Mouse (Mus musculus) kidney, embryonic 16.5 days (tissue): Measurements from ENCODE around the gene Gng12. TPM values are rescaled to one million over a fixed set of nuclear protein-coding genes. Genes with fewer than 3 reads are reported as not detected.

Experiments
- ATAC-seq: fragments of 200-750 bp; cut with Nextera tagmentation; 2 replicates; pipeline ENCODE4 v1.8.0; 2017; ENCODE audit warnings: moderate TSS enrichment; ENCODE audit not compliant: low FRiP score, low TSS enrichment
- H3K27ac ChIP-seq: fragments of 300-500 bp; sonication (generic); 2 replicates; pipeline ENCODE4 v1.5.1; 2014; ENCODE audit warnings: low read length
- H3K27me3 ChIP-seq: fragments of 300-500 bp; sonication (generic); 2 replicates; pipeline ENCODE4 v1.6.1; 2014; ENCODE audit warnings: low read length, control low read depth, mixed read lengths; ENCODE audit not compliant: insufficient read depth
- H3K36me3 ChIP-seq: fragments of 300-500 bp; sonication (generic); 2 replicates; pipeline ENCODE4 v1.6.1; 2014; ENCODE audit warnings: low read length, control low read depth, mixed read lengths; ENCODE audit not compliant: insufficient read depth
- H3K4me1 ChIP-seq: fragments of 300-500 bp; sonication (generic); 2 replicates; pipeline ENCODE4 v1.6.1; 2014; ENCODE audit warnings: low read length, control low read depth, mixed read lengths; ENCODE audit not compliant: insufficient read depth
- H3K4me2 ChIP-seq: fragments of 300-500 bp; sonication (generic); replicated peaks from 2 replicates; pipeline ENCODE4 v1.6.1; 2014; ENCODE audit warnings: low read depth, low read length
- H3K4me3 ChIP-seq: fragments of 300-500 bp; sonication (generic); 2 replicates; pipeline ENCODE4 v1.5.1; 2014; ENCODE audit warnings: mild to moderate bottlenecking, low read length
- H3K9ac ChIP-seq: fragments of 300-500 bp; sonication (generic); replicated peaks from 2 replicates; pipeline ENCODE4 v1.6.1; 2014; ENCODE audit warnings: low read length
- H3K9me3 ChIP-seq: fragments of 300-500 bp; sonication (generic); 2 replicates; pipeline ENCODE4 v1.6.1; 2016; ENCODE audit warnings: low read length, control low read depth
- WGBS: fragments of 180-500 bp; shearing (Covaris S2); extraction: QIAGEN DNeasy Blood & Tissue Kit; methylation state at CpG from one replicate; pipeline ENCODE4 v1.1.7; 2014; 5-methylcytosine and 5-hydroxymethylcytosine counted together
- polyA plus RNA-seq: library from polyadenylated mRNA; unstranded; fragments of >200 nt; fragmentation: Nextera tagmentation; extraction: Ambion mirVana; gene quantifications from 2 replicates; pipeline ENCODE4 v1.2.1, GENCODE M21; 2015

Gene Gng12
- polyA plus RNA-seq, 1 experiment from 2014 or later: 111 TPM

DNA sequence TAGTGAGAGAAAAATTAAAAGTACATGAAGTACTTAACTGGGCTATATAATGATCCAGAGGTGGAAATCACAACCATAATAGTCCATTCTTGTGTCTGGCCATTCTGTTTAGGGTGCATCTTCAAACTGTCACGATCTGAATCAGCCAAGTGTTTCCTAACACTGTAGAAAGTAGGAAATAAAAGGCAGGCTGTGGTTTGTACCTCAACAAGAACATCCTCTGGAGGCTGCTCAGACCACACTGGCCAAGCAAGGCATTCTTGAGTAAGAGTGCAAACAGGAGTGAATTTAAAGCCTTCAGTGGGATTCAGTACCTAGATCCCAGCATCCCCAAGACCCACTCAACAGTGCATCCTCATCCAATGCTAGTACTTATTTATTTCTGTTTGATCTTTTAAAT is 1.2 kb upstream of the Gng12 start:
- WGBS: 59% methylated on average over 1 of the region's 1 CpGs
- H3K27me3 ChIP-seq: no peaks in the 10 kb centered on the region
- H3K27ac ChIP-seq: no peak overlapping the region
- H3K9ac ChIP-seq: no peak overlapping the region
- H3K4me2 ChIP-seq: no peak overlapping the region
- no peaks in the 10 kb centered on the region for H3K36me3 ChIP-seq
- H3K4me1 ChIP-seq: peaks cover 11% of the 10 kb centered on the region
- H3K4me3 ChIP-seq: no peak overlapping the region
- no peak for ATAC-seq
- H3K9me3 ChIP-seq: no peaks in the 10 kb centered on the region

DNA sequence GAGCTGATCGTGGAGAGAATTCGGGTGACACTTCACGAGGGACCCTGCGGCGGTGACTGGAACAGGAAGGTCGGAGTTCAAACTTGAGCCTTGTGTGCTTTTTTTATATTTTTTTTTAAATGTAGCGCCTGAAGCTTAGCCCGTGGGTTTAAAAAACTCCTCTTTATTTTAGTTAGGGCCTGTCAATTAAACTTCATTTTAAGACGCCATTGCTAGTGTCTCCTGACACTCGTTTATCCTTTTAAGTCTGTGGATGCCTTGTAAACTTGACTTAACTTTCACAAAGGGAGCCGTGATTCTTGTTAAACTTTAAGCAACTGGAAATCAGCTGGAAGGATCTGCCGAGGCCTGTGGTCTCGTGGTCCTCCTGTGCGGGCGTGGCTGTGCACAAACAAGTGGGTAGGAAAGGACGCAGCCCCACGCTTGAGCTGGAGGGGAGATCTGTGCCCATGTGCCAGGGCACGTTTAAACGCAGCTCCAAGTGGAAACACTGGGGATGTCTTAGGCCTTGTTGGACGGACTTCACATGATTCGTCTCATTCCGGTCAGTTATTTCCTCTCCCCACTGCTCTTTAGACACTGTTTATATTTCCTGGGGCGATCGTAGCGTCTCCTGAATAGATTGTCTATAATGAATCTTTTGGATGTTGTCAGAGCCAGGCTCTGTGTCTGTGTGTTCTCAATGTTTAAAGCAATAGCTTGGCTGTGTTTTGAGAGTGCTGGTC is 886 bp downstream of the Gng12 start:
- WGBS: under 1% methylated on average over 25 of the region's 25 CpGs
- ATAC-seq: peak; percentile 32; the same call in 1 of the 2 replicates
- no peaks in the 10 kb centered on the region for H3K27me3 ChIP-seq

DNA sequence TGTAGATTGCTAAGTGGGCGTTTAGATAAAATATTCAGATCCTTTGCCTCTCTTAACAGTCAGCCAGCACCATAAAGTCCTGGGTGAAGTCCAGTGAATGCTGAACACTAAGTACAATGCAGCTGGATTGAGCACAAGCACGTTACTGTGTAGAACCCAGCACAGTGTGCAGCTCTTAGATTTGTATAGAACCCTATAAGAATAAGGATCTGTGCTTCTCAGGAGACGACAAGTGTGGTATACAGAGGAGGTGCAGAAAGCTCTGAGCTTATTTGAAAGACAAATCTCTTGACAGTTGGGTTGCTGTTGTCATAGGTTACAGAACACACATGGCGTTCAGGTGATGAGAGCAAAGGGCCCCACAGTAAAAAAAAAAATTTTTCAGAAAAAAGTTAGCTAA is 1.8 kb downstream of the Gng12 start:
- H3K27me3 ChIP-seq: no peaks in the 10 kb centered on the region
- no peak overlapping the region for H3K27ac ChIP-seq
- no peak for ATAC-seq
- peak overlapping the region; percentile 93 for H3K4me3 ChIP-seq
- no peaks in the 10 kb centered on the region for H3K9me3 ChIP-seq
- WGBS: 42% methylated on average over 4 of the region's 4 CpGs
- peak overlapping the region; percentile 75 for H3K4me2 ChIP-seq
- H3K9ac ChIP-seq: peak overlapping the region; percentile 47
- no peaks in the 10 kb centered on the region for H3K36me3 ChIP-seq
- H3K4me1 ChIP-seq: peaks cover 12% of the 10 kb centered on the region

More for the DNA sequence above, 886 bp downstream of the Gng12 start:
- peak overlapping the region; percentile 93 for H3K4me3 ChIP-seq
- H3K4me1 ChIP-seq: peaks cover 11% of the 10 kb centered on the region
- peak overlapping the region; percentile 79 for H3K27ac ChIP-seq
- H3K9me3 ChIP-seq: no peaks in the 10 kb centered on the region
- peak overlapping the region; percentile 75 for H3K4me2 ChIP-seq
- H3K9ac ChIP-seq: peak overlapping the region; percentile 95
- no peaks in the 10 kb centered on the region for H3K36me3 ChIP-seq

DNA sequence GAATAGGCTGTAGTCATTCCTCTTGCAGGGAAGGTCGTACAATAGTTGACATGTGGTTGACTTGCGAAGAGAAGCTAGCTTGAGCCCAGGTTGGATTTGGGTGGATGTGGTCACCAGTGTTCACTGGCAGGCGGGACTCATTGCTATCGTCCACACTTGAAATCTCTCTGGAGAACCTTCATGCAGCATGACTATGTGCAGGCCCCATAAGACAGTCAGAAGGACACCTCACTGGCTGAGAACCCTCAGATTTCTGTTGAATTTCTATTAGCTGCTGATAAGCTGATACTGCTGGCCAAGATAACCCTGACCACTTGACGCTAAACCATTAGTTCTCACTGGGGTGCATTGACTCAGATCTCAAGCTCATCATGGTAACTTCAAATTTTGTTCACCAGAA is 5.7 kb downstream of the Gng12 start:
- H3K36me3 ChIP-seq: no peaks in the 10 kb centered on the region
- no peaks in the 10 kb centered on the region for H3K9me3 ChIP-seq
- WGBS: 93% methylated on average over 5 of the region's 5 CpGs
- no peak overlapping the region for H3K27ac ChIP-seq
- no peak overlapping the region for H3K4me3 ChIP-seq
- H3K4me1 ChIP-seq: peaks cover 21% of the 10 kb centered on the region
- no peaks in the 10 kb centered on the region for H3K27me3 ChIP-seq
- no peak overlapping the region for H3K9ac ChIP-seq
- H3K4me2 ChIP-seq: no peak overlapping the region
- no peak for ATAC-seq

DNA sequence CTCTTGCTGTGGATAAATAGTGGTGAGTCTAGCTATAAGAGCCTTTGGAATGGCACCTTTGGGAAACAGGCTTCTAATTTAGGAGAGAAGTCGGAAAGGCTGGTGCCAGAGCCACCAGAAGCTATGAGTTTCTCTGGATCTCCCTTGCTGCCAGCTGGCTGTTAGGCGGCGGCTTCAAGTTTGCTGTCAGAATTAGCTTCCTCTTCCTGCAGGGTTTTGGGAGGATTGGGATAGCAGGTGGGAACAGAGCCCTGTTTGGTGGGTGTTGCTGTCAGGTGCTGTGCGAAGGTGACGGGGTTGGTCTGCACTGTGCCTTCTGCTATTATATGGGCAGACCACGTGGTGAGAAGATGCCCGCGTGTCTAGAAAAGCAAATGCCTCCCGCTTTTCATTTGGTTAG is 7.0 kb downstream of the Gng12 start:
- 83% methylated on average over 9 of the region's 9 CpGs for WGBS
- H3K27me3 ChIP-seq: no peaks in the 10 kb centered on the region

DNA sequence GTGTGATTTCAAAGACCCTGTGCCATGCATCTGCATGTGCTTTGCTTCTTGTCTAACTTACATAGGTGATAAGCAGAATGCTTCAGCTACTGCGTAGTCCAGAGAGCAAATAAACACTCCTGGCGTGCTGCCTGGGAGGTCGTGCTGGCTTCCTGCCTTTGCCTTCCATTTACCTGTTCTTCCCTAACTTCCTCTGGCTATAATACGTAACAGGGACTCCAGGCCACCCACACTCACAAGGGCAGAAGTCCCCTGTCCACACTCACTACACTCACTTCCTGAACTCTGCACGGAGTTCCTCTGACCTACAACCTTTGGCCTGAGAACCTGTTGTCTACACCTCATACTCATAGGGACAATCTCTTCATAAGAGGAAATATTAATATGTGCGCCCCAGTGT is 7.5 kb downstream of the Gng12 start:
- H3K4me3 ChIP-seq: no peak overlapping the region
- 62% methylated on average over 6 of the region's 6 CpGs for WGBS
- H3K27me3 ChIP-seq: no peaks in the 10 kb centered on the region
- H3K9me3 ChIP-seq: no peaks in the 10 kb centered on the region
- peaks cover 22% of the 10 kb centered on the region for H3K4me1 ChIP-seq
- H3K27ac ChIP-seq: no peak overlapping the region
- H3K4me2 ChIP-seq: no peak overlapping the region
- H3K36me3 ChIP-seq: no peaks in the 10 kb centered on the region
- ATAC-seq: no peak
- H3K9ac ChIP-seq: no peak overlapping the region

More for the DNA sequence above, 7.0 kb downstream of the Gng12 start:
- H3K9ac ChIP-seq: no peak overlapping the region
- H3K4me2 ChIP-seq: no peak overlapping the region
- H3K27ac ChIP-seq: no peak overlapping the region
- H3K4me1 ChIP-seq: peaks cover 18% of the 10 kb centered on the region
- no peak overlapping the region for H3K4me3 ChIP-seq
- ATAC-seq: no peak
- no peaks in the 10 kb centered on the region for H3K9me3 ChIP-seq
- no peaks in the 10 kb centered on the region for H3K36me3 ChIP-seq

DNA sequence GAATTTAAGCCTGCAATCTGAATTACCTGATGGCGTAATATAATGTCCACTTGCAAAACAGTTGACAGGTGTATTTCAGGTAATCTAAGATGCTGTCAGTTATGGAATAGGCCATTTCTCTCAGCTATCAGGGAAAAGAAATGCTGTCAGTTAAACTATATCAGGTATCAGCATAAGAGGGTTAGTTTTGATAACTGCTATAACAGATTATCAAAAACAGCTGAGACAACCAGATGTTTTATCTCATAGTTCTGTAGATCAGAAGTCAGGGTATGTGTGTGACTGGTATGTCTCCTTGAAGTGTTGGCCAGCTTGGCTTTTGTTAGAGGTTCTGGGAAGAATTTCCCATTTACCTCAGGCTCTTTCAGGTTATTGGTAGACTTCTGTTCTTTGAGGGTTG is 10.0 kb downstream of the Gng12 start:
- H3K36me3 ChIP-seq: no peaks in the 10 kb centered on the region
- no peak for ATAC-seq
- WGBS: 100% methylated on average over 1 of the region's 1 CpGs
- no peaks in the 10 kb centered on the region for H3K9me3 ChIP-seq
- no peak overlapping the region for H3K9ac ChIP-seq
- no peaks in the 10 kb centered on the region for H3K27me3 ChIP-seq
- H3K27ac ChIP-seq: no peak overlapping the region
- H3K4me1 ChIP-seq: peaks cover 39% of the 10 kb centered on the region
- no peak overlapping the region for H3K4me2 ChIP-seq
- H3K4me3 ChIP-seq: no peak overlapping the region

DNA sequence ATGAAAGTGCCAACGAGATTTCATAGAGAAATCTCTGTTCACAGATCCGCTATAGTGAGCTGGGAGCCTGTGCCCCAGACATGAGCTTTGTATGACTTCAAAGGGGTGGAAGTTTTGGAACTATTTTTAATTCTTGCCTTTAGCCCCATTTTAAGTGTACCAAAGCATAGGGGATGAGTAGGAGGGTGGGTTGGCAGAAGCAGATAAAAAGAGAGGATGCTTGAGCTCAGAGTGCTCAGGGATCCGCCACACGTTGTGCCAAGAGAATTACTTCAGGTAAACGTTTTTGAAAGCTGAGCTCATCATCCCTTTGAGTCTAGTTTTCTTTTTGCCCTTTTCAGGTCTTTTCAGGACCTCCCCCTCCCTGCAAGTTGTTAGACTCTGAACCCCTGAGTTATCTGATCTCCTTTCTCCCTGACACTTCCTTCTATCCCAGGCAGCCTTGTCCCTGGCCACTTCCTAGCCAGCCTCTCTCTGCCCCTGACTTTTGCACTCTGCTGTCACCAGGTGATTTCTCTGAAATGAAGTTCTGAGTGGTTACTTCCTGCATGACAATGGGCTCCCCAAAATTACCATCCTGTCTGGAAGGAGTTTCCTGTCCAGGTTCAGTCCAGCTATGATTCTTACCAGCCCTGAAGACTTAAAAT is 12.3 kb downstream of the Gng12 start:
- ATAC-seq: no peak
- no peaks in the 10 kb centered on the region for H3K27me3 ChIP-seq
- no peak overlapping the region for H3K9ac ChIP-seq
- H3K27ac ChIP-seq: peak overlapping the region; percentile 34; the same call in 1 of the 2 replicates
- no peaks in the 10 kb centered on the region for H3K9me3 ChIP-seq
- no peaks in the 10 kb centered on the region for H3K36me3 ChIP-seq
- peaks cover 46% of the 10 kb centered on the region for H3K4me1 ChIP-seq
- H3K4me3 ChIP-seq: no peak overlapping the region
- no peak overlapping the region for H3K4me2 ChIP-seq
- WGBS: 50% methylated on average over 5 of the region's 5 CpGs

DNA sequence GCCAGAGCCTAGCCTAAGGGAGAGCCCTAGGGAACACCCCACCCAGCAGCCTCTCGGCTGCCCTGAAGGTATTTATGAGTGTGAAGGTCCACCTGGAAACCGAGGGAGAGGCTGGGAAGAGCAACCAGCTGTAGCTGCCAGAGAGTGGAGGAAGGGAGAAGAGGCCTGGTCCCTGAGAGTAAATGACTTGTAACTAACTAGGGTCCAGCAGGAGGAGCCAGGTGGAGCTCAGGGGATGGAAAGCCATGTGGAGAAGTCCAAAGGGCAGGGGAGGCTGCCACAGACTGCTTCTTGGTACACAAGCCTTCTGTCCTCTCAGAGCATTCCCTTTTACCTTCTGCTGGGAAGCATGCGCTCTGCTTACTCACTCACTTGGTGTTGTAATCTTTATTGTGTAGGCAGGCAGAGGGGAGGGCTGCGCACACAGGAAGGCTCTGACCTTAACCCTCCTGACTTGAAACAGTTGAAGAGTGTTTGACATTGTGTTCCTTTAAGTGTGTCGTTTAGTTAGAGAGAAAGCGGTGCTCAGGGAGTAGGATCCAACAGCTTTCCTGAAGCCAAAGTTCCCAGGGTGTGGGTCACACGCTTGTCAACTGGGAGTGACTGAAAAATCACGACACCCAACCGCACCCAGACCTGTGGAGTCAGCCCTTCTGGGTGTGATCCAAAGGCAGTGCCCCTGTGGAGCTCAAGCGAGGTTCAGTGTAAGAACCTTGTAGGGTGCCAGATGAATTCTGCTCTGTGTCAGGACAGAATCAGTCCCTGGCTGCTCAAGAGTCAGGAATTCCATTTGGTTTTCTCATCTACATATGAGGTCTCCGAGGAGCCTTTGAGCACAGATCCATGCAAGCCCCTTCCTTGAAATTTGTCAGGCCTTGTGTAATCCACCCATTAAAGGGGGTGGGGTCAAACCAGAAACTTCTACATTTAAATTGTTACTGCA is 14.6 kb downstream of the Gng12 start:
- peak; percentile 96 for ATAC-seq
- peak overlapping the region; percentile 8; the same call in 1 of the 2 replicates for H3K4me2 ChIP-seq

More for the DNA sequence above, 14.6 kb downstream of the Gng12 start:
- Histone ChIP-seq H3K36me3 (peaks cover 6% of the 10 kb centered on the region; the same call in 1 of the 2 replicates), H3K9me3 (no peaks in the 10 kb centered on the region), H3K27me3 (no peaks in the 10 kb centered on the region), H3K9ac (no peak overlapping the region; the same call in none of the 2 replicates), H3K4me3 (no peak overlapping the region), H3K4me1 (peaks cover 44% of the 10 kb centered on the region), H3K27ac (peak overlapping the region; percentile 95)
- WGBS: 33% methylated on average over 11 of the region's 11 CpGs
